Mouse (Mus musculus) liver, embryonic 14.5 days (tissue): Measurements from ENCODE around the gene Mcoln2.

Experiments used
- CTCF ChIP-seq: IDR thresholded peaks from 2 replicates; pipeline ENCODE4 v1.5.1; 2016; ENCODE audit warnings: antibody characterized with exemption, low read depth, control low read depth
- EP300 ChIP-seq: IDR thresholded peaks from 2 replicates; pipeline ENCODE4 v1.6.1; 2016; ENCODE audit warnings: antibody characterized with exemption, low read depth

- no peak for TF ChIP-seq CTCF
- TF ChIP-seq EP300 = no peak
Observed at GRCm38 (mm10) chr3:146152913-146153312, 3.3 kb downstream of the Mcoln2 start.
